ENCODE assay signal across 8 mouse cellular contexts in genomic region chr12:85150321-85151001, GRCm38 (mm10). TPM values are rescaled to one million over a fixed set of nuclear protein-coding genes. Genes with fewer than 3 reads are reported as not detected.
DNase-seq lines count a peak whose midpoint lies in the region; ATAC-seq and TF ChIP-seq lines count a peak whose summit lies in the region.

No protein-coding gene starts in this region.

- 43% methylated on average over 20 of the region's 20 CpGs for WGBS in liver, adult 2 months
- 11% methylated on average over 20 of the region's 20 CpGs for WGBS in forebrain, embryonic 13.5 days
- 15% methylated on average over 19 of the region's 20 CpGs for WGBS in limb, embryonic 14.5 days

- DNase-seq in liver, adult 2 months (ENCODE audit: extremely low read depth, low read depth, low spot score): no peak
- no peak for DNase-seq in liver
- DNase-seq in limb, embryonic 14.5 days (ENCODE audit: low spot score): no peak
- peak; percentile 57 for DNase-seq in retina, postnatal 1 day
- DNase-seq in adrenal gland, postnatal 14 days: no peak

- ATAC-seq in forebrain, embryonic 13.5 days: no peak
- no peak for ATAC-seq in limb, embryonic 14.5 days (ENCODE audit: low FRiP score, low read depth)
- ATAC-seq in cerebellum, adult (ENCODE audit: insufficient number of reproducible peaks, low FRiP score, low TSS enrichment): no peak; the same call in 1 of the 2 replicates
- ATAC-seq in granulocyte monocyte progenitor cell, adult 5-6 weeks (replicated peaks; ENCODE audit: poor library complexity, severe bottlenecking): no peak

- H3K4me3 ChIP-seq in liver, adult 2 months (ENCODE audit: insufficient read depth, low read depth, low read length): peak overlapping the region; percentile 28; the same call in 1 of the 2 replicates
- peak overlapping the region; percentile 47 for H3K4me3 ChIP-seq in forebrain, embryonic 13.5 days
- H3K4me3 ChIP-seq in limb, embryonic 14.5 days (replicated peaks; ENCODE audit: low read length): 0 out of 2 replicates have a peak overlapping the region, but pooled peaks have one; percentile 15

- TF ChIP-seq CTCF in liver, adult 2 months (IDR thresholded peaks at IDR 0.05; ENCODE audit: low read depth, low read length): no peak

- no peaks in the 10 kb centered on the region for H3K36me3 ChIP-seq in liver, adult 2 months (ENCODE audit: control insufficient read depth, insufficient read depth, low read length)
- H3K36me3 ChIP-seq in forebrain, embryonic 13.5 days (ENCODE audit: poor library complexity, severe bottlenecking): no peaks in the 10 kb centered on the region
- no peaks in the 10 kb centered on the region for H3K36me3 ChIP-seq in limb, embryonic 14.5 days (ENCODE audit: control insufficient read depth, insufficient read depth, low read length)

- peak overlapping the region; percentile 66 for H3K4me2 ChIP-seq in forebrain, embryonic 13.5 days
- H3K4me2 ChIP-seq in limb, embryonic 14.5 days (replicated peaks; ENCODE audit: low read depth, low read length, severe bottlenecking): peak overlapping the region; percentile 25; the same call in 1 of the 2 replicates

- H3K27ac ChIP-seq in liver, adult 2 months (replicated peaks; ENCODE audit: insufficient read depth, low read depth, low read length): no peak overlapping the region
- H3K27ac ChIP-seq in forebrain, embryonic 13.5 days: no peak overlapping the region
- H3K27ac ChIP-seq in limb, embryonic 14.5 days (replicated peaks; ENCODE audit: low read depth, low read length): no peak overlapping the region

- peaks cover 9% of the 10 kb centered on the region for H3K4me1 ChIP-seq in liver, adult 2 months (ENCODE audit: control insufficient read depth, insufficient read depth, low read length)
- H3K4me1 ChIP-seq in forebrain, embryonic 13.5 days: peaks cover 13% of the 10 kb centered on the region
- H3K4me1 ChIP-seq in limb, embryonic 14.5 days (ENCODE audit: control insufficient read depth, insufficient read depth, low read length): no peaks in the 10 kb centered on the region

- no peaks in the 10 kb centered on the region for H3K9me3 ChIP-seq in forebrain, embryonic 13.5 days (replicated peaks)
- H3K9me3 ChIP-seq in limb, embryonic 14.5 days (ENCODE audit: control insufficient read depth, low read length): no peaks in the 10 kb centered on the region

- 0 out of 2 replicates have a peak overlapping the region, but pooled peaks have one; percentile 3 for H3K9ac ChIP-seq in liver, adult 2 months (ENCODE audit: low read depth, low read length)
- peak overlapping the region; percentile 65 for H3K9ac ChIP-seq in forebrain, embryonic 13.5 days
- no peak overlapping the region for H3K9ac ChIP-seq in limb, embryonic 14.5 days (ENCODE audit: low read depth, low read length, severe bottlenecking)

- no peak for TF ChIP-seq POLR2A in liver, adult 2 months (IDR thresholded peaks at IDR 0.05; ENCODE audit: extremely low read depth, insufficient read depth, low read length)
- no peak for TF ChIP-seq POLR2A in limb, embryonic 14.5 days (IDR thresholded peaks at IDR 0.05; ENCODE audit: borderline replicate concordance, extremely low read depth, insufficient read depth, insufficient read length)

- H3K27me3 ChIP-seq in liver, adult 2 months (ENCODE audit: control insufficient read depth, insufficient read depth, low read length): no peaks in the 10 kb centered on the region
- H3K27me3 ChIP-seq in forebrain, embryonic 13.5 days: peaks cover 20% of the 10 kb centered on the region
- peaks cover 16% of the 10 kb centered on the region; the same call in 1 of the 2 replicates for H3K27me3 ChIP-seq in limb, embryonic 14.5 days (ENCODE audit: control insufficient read depth, insufficient read depth, low read length)

- no peaks in the 10 kb centered on the region for H3K79me2 ChIP-seq in liver, adult 2 months (ENCODE audit: control insufficient read depth, insufficient read depth, low read length)

RNA-seq across cellular contexts. Expression of gene Rps6kl1, which starts 0.6 kb away (rescaled TPM):
- total RNA-seq in liver, adult 2 months (2014; rRNA removed): 0.28 and 0.34 TPM in 2 replicates
- polyA plus RNA-seq in liver, adult 2 months (2012; rRNA removed): 0.39 and 0.48 TPM in 2 replicates
- polyA plus RNA-seq in forebrain, embryonic 13.5 days (2015; fragmentation: Nextera tagmentation; extraction: Ambion mirVana): 8.6 and 12.2 TPM in 2 replicates
- 0.37 and 0.43 TPM in 2 replicates for polyA plus RNA-seq in limb, embryonic 14.5 days (2012; rRNA removed)
- polyA plus RNA-seq in limb, embryonic 14.5 days (2014; fragmentation: Nextera tagmentation; extraction: Ambion mirVana): 0.39 and 0.50 TPM in 2 replicates
- total RNA-seq in adrenal gland, postnatal 14 days (2021): 1.7 and 2.2 TPM in 2 replicates
- total RNA-seq in granulocyte monocyte progenitor cell, adult 5-6 weeks (2014; fragmentation: Nextera tagmentation): not detected in 2 replicates
- not detected in 2 replicates for total RNA-seq in granulocyte monocyte progenitor cell, adult 5-6 weeks (2017)

RNA-seq across cellular contexts. Expression of gene Pgf, which starts 27.1 kb away (rescaled TPM):
- total RNA-seq in liver, adult 2 months (2014; rRNA removed): not detected in 2 replicates
- polyA plus RNA-seq in liver, adult 2 months (2012; rRNA removed): not detected in 2 replicates
- polyA plus RNA-seq in forebrain, embryonic 13.5 days (2015; fragmentation: Nextera tagmentation; extraction: Ambion mirVana): 7.0 and 8.3 TPM in 2 replicates
- polyA plus RNA-seq in limb, embryonic 14.5 days (2012; rRNA removed): 10.0 and 10.3 TPM in 2 replicates
- 14.6 and 16.1 TPM in 2 replicates for polyA plus RNA-seq in limb, embryonic 14.5 days (2014; fragmentation: Nextera tagmentation; extraction: Ambion mirVana)
- 0.85 and 1.2 TPM in 2 replicates for total RNA-seq in adrenal gland, postnatal 14 days (2021)
- not detected in 2 replicates for total RNA-seq in granulocyte monocyte progenitor cell, adult 5-6 weeks (2014; fragmentation: Nextera tagmentation)
- not detected in 2 replicates for total RNA-seq in granulocyte monocyte progenitor cell, adult 5-6 weeks (2017)

RNA-seq across cellular contexts. Expression of gene Dlst, which starts 39.8 kb away (rescaled TPM):
- 149 and 150 TPM in 2 replicates for total RNA-seq in liver, adult 2 months (2014; rRNA removed)
- polyA plus RNA-seq in liver, adult 2 months (2012; rRNA removed): 111 and 112 TPM in 2 replicates
- polyA plus RNA-seq in forebrain, embryonic 13.5 days (2015; fragmentation: Nextera tagmentation; extraction: Ambion mirVana): 94.2 and 109 TPM in 2 replicates
- polyA plus RNA-seq in limb, embryonic 14.5 days (2012; rRNA removed): 155 and 168 TPM in 2 replicates
- polyA plus RNA-seq in limb, embryonic 14.5 days (2014; fragmentation: Nextera tagmentation; extraction: Ambion mirVana): 95.7 and 99.0 TPM in 2 replicates
- total RNA-seq in adrenal gland, postnatal 14 days (2021): 692 and 702 TPM in 2 replicates
- 106 and 140 TPM in 2 replicates for total RNA-seq in granulocyte monocyte progenitor cell, adult 5-6 weeks (2014; fragmentation: Nextera tagmentation)
- total RNA-seq in granulocyte monocyte progenitor cell, adult 5-6 weeks (2017): 167 and 195 TPM in 2 replicates

RNA-seq across cellular contexts. Expression of gene Prox2, which starts 39.9 kb away (rescaled TPM):
- total RNA-seq in liver, adult 2 months (2014; rRNA removed): 1.8 and 1.9 TPM in 2 replicates
- 1.3 and 1.5 TPM in 2 replicates for polyA plus RNA-seq in liver, adult 2 months (2012; rRNA removed)
- 2.4 and 2.7 TPM in 2 replicates for polyA plus RNA-seq in forebrain, embryonic 13.5 days (2015; fragmentation: Nextera tagmentation; extraction: Ambion mirVana)
- polyA plus RNA-seq in limb, embryonic 14.5 days (2012; rRNA removed): 2.4 and 2.5 TPM in 2 replicates
- polyA plus RNA-seq in limb, embryonic 14.5 days (2014; fragmentation: Nextera tagmentation; extraction: Ambion mirVana): 3.2 and 3.9 TPM in 2 replicates
- 4.7 and 6.7 TPM in 2 replicates for total RNA-seq in adrenal gland, postnatal 14 days (2021)
- 0.90 and 2.9 TPM in 2 replicates for total RNA-seq in granulocyte monocyte progenitor cell, adult 5-6 weeks (2014; fragmentation: Nextera tagmentation)
- total RNA-seq in granulocyte monocyte progenitor cell, adult 5-6 weeks (2017): 1.1 and 1.5 TPM in 2 replicates
